Mouse (Mus musculus): Measurements from ENCODE around the gene Myg1.

- TF ChIP-seq POLR2A (IDR thresholded peaks at IDR 0.05; ENCODE audit: insufficient read depth, low read depth, low read length): no peak
- TF ChIP-seq CTCF (IDR thresholded peaks at IDR 0.05; ENCODE audit: insufficient read depth, low read depth, low read length): no peak
These were observed 33.2 kb downstream of the Myg1 start for GRCm38 (mm10) chr15:102364678-102365077.
